Mouse (Mus musculus) lung, embryonic 15.5 days (tissue): ENCODE data around the gene Prss43. TPM values are rescaled to one million over a fixed set of nuclear protein-coding genes. Genes with fewer than 3 reads are reported as not detected.
A peak's percentile ranks its signal among the peaks of the same experiment; 100 is the strongest.

ENCODE experiments used
- ATAC-seq: fragments of 200-750 bp; cut with Nextera tagmentation; 2 replicates; pipeline ENCODE4 v1.8.0; 2017; ENCODE audit warnings: moderate number of reproducible peaks, borderline replicate concordance; ENCODE audit not compliant: low FRiP score, low TSS enrichment; ENCODE audit errors: extremely low read depth
- H3K27ac ChIP-seq: fragments of 300-500 bp; sonication (generic); 2 replicates; pipeline ENCODE4 v1.5.1; 2015; ENCODE audit warnings: moderate library complexity, mild to moderate bottlenecking, inconsistent platforms
- H3K27me3 ChIP-seq: fragments of 300-500 bp; sonication (generic); 2 replicates; pipeline ENCODE4 v1.6.1; 2015; ENCODE audit warnings: inconsistent platforms
- H3K36me3 ChIP-seq: fragments of 300-500 bp; sonication (generic); 2 replicates; pipeline ENCODE4 v1.6.1; 2015; ENCODE audit warnings: inconsistent platforms
- H3K4me1 ChIP-seq: fragments of 300-500 bp; sonication (generic); 2 replicates; pipeline ENCODE4 v1.6.1; 2015; ENCODE audit warnings: inconsistent platforms
- H3K4me2 ChIP-seq: fragments of 300-500 bp; sonication (generic); 2 replicates; pipeline ENCODE4 v1.6.1; 2015; ENCODE audit warnings: inconsistent platforms, mild to moderate bottlenecking, moderate library complexity
- H3K4me3 ChIP-seq: fragments of 300-500 bp; sonication (generic); 2 replicates; pipeline ENCODE4 v1.5.1; 2015; ENCODE audit warnings: mild to moderate bottlenecking, inconsistent platforms
- H3K9ac ChIP-seq: fragments of 300-500 bp; sonication (generic); 2 replicates; pipeline ENCODE4 v1.6.1; 2015; ENCODE audit warnings: inconsistent platforms
- H3K9me3 ChIP-seq: fragments of 300-500 bp; sonication (generic); 2 replicates; pipeline ENCODE4 v1.6.1; 2016; ENCODE audit warnings: inconsistent platforms
- WGBS: fragments of 180-500 bp; shearing (Covaris S2); methylation state at CpG from one replicate; pipeline ENCODE4 v1.1.7; 2015; 5-methylcytosine and 5-hydroxymethylcytosine counted together
- polyA plus RNA-seq: library from polyadenylated mRNA; unstranded; fragments of >200 nt; fragmentation: Nextera tagmentation; extraction: Ambion mirVana; gene quantifications from 2 replicates; pipeline ENCODE4 v1.2.1, GENCODE M21; 2015

Gene Prss43
- polyA plus RNA-seq, 1 experiment from 2014 or later: not detected

GRCm38 (mm10) chr9:110877353-110877752 is 50.9 kb downstream of the Prss43 start:
- H3K27me3 ChIP-seq: peaks cover 31% of the 10 kb centered on the region
- no peak overlapping the region for H3K4me2 ChIP-seq
- H3K36me3 ChIP-seq: no peaks in the 10 kb centered on the region
- H3K9ac ChIP-seq: no peak overlapping the region
- no peak for ATAC-seq
- WGBS: 90% methylated on average over 1 of the region's 1 CpGs
- no peak overlapping the region for H3K27ac ChIP-seq
- H3K4me1 ChIP-seq: peaks cover 39% of the 10 kb centered on the region
- no peaks in the 10 kb centered on the region for H3K9me3 ChIP-seq
- H3K4me3 ChIP-seq: no peak overlapping the region

- Histone ChIP-seq H3K4me3 (no peak overlapping the region), H3K27ac (no peak overlapping the region), H3K27me3 (peaks cover 26% of the 10 kb centered on the region), H3K9ac (no peak overlapping the region), H3K4me1 (peaks cover 39% of the 10 kb centered on the region), H3K36me3 (no peaks in the 10 kb centered on the region), H3K9me3 (no peaks in the 10 kb centered on the region), H3K4me2 (no peak overlapping the region)
- 85% methylated on average over 5 of the region's 5 CpGs for WGBS
- ATAC-seq: no peak
Measured at GRCm38 (mm10) chr9:110877888-110878287, 51.4 kb downstream of the Prss43 start.

- WGBS: 14% methylated on average over 12 of the region's 12 CpGs
- Histone ChIP-seq H3K9me3 (no peaks in the 10 kb centered on the region), H3K4me3 (peak within 1 kb of the TSS; percentile 56), H3K9ac (peak within 1 kb of the TSS; percentile 49), H3K27me3 (peaks cover 11% of the 10 kb centered on the region), H3K36me3 (no peaks in the 10 kb centered on the region), H3K27ac (peak within 1 kb of the TSS; percentile 64), H3K4me2 (peak within 1 kb of the TSS; percentile 92), H3K4me1 (peaks cover 29% of the 10 kb centered on the region)
- 0 out of 2 replicates have a peak, but pooled peaks have one; percentile 11 for ATAC-seq
Measured at GRCm38 (mm10) chr9:110879191-110879920, 52.9 kb downstream of the Prss43 start, which contains the start of gene Als2cl. Gene Als2cl (plus strand): TSS chr9:110879870.

GRCm38 (mm10) chr9:110879998-110880561 is 53.6 kb downstream of the Prss43 start, which contains the start of gene Tmie:
Gene Tmie (minus strand): TSS chr9:110880113.
- peaks cover 21% of the 10 kb centered on the region for H3K4me1 ChIP-seq
- under 1% methylated on average over 56 of the region's 57 CpGs for WGBS
- H3K27me3 ChIP-seq: peaks cover 9% of the 10 kb centered on the region; the same call in 1 of the 2 replicates
- H3K27ac ChIP-seq: peak within 1 kb of the TSS; percentile 64
- peak within 1 kb of the TSS; percentile 49 for H3K9ac ChIP-seq
- H3K9me3 ChIP-seq: no peaks in the 10 kb centered on the region
- peak within 1 kb of the TSS; percentile 56 for H3K4me3 ChIP-seq
- peak within 1 kb of the TSS; percentile 92 for H3K4me2 ChIP-seq
- H3K36me3 ChIP-seq: no peaks in the 10 kb centered on the region
- peak; percentile 80 for ATAC-seq

GRCm38 (mm10) chr9:110880772-110881171 is 54.3 kb downstream of the Prss43 start:
- Histone ChIP-seq H3K4me3 (peak overlapping the region; percentile 56), H3K9me3 (no peaks in the 10 kb centered on the region), H3K4me2 (peak overlapping the region; percentile 92), H3K27ac (peak overlapping the region; percentile 64), H3K36me3 (no peaks in the 10 kb centered on the region), H3K27me3 (peaks cover 9% of the 10 kb centered on the region; the same call in 1 of the 2 replicates), H3K9ac (peak overlapping the region; percentile 49), H3K4me1 (peaks cover 21% of the 10 kb centered on the region)
- ATAC-seq: peak; percentile 32; the same call in 1 of the 2 replicates
- 47% methylated on average over 4 of the region's 4 CpGs for WGBS

Other genes starting within 250 kb of the Prss43 start
- 51.2 and 55.6 TPM in 2 replicates for gene Nradd, start 202.2 kb upstream of the Prss43 start, polyA plus RNA-seq
- gene Nbeal2, start 172.5 kb upstream of the Prss43 start, polyA plus RNA-seq: 3.6 and 4.2 TPM in 2 replicates
- 151 TPM in 2 replicates for gene Ccdc12, start 170.2 kb upstream of the Prss43 start, polyA plus RNA-seq
- 19.8 and 68.6 TPM in 2 replicates for gene Myl3, start 84.8 kb upstream of the Prss43 start, polyA plus RNA-seq
- gene Pth1r, start 79.5 kb upstream of the Prss43 start, polyA plus RNA-seq: 78.8 and 79.7 TPM in 2 replicates
- gene Prss42, start 28.5 kb upstream of the Prss43 start, polyA plus RNA-seq: not detected in 2 replicates
- gene Prss44, start 12.7 kb upstream of the Prss43 start, polyA plus RNA-seq: not detected in 2 replicates
- gene Prss45, start 7.9 kb downstream of the Prss43 start, polyA plus RNA-seq: not detected in 2 replicates
- gene Prss46, start 17.8 kb downstream of the Prss43 start, polyA plus RNA-seq: not detected in 2 replicates
- gene Prss50, start 31.3 kb downstream of the Prss43 start, polyA plus RNA-seq: 0.14 TPM in 1 of 2 replicates, not detected in the other
- 5.9 and 8.7 TPM in 2 replicates for gene Als2cl, start 53.2 kb downstream of the Prss43 start, polyA plus RNA-seq
- gene Tmie, start 53.4 kb downstream of the Prss43 start, polyA plus RNA-seq: 1.1 and 1.3 TPM in 2 replicates
- gene Fam240a, start 90.2 kb downstream of the Prss43 start, polyA plus RNA-seq: not detected in 2 replicates
- not detected in 2 replicates for gene Tdgf1, start 119.5 kb downstream of the Prss43 start, polyA plus RNA-seq
- gene Lrrc2, start 124.9 kb downstream of the Prss43 start, polyA plus RNA-seq: 0.19 and 0.45 TPM in 2 replicates
- gene Rtp3, start 163.9 kb downstream of the Prss43 start, polyA plus RNA-seq: 1.1 TPM in 2 replicates
- 1.5 and 2.7 TPM in 2 replicates for gene Ltf, start 192.6 kb downstream of the Prss43 start, polyA plus RNA-seq
- 3.7 and 4.6 TPM in 2 replicates for gene Ccrl2, start 230.8 kb downstream of the Prss43 start, polyA plus RNA-seq